Comparison of ENCODE assay signal across 26 mouse cellular contexts in genomic region chr4:137376778-137377177, GRCm38 (mm10). TPM values are rescaled to one million over a fixed set of nuclear protein-coding genes. Genes with fewer than 3 reads are reported as not detected.
A peak's percentile ranks its signal among the peaks of the same experiment; 100 is the strongest.
DNase-seq lines count a peak whose midpoint lies in the region; ATAC-seq and TF ChIP-seq lines count a peak whose summit lies in the region.
"Had no signal": no experiment of that assay in that cellular context is flagged by ENCODE, and none has a peak within 500 bp of the region (broad histone marks: within the 10 kb centered on the region; RNA-seq: fewer than 3 reads in every experiment).

No protein-coding gene starts in this region.

- TF ChIP-seq CTCF in gastrocnemius, adult 2 months (IDR thresholded peaks at IDR 0.05): peak; percentile 15; the same call in 1 of the 2 replicates
- TF ChIP-seq CTCF in liver, embryonic 14.5 days (IDR thresholded peaks at IDR 0.05; ENCODE audit: low read depth): peak; percentile 36

- H3K4me1 ChIP-seq in liver, embryonic 14.5 days (replicated peaks; ENCODE audit: control insufficient read depth in 2 of 2, insufficient read depth in 2 of 2, low read length in 1 of 2): peaks cover 6 to 15% of the 10 kb centered on the region in 2 experiments
- H3K4me1 ChIP-seq in liver, embryonic 12.5 days: peaks cover 49% of the 10 kb centered on the region
- H3K4me1 ChIP-seq: forebrain, embryonic 13.5 days; midbrain, embryonic 15.5 days had no signal

- TF ChIP-seq EP300 in liver, embryonic 14.5 days (IDR thresholded peaks at IDR 0.05; ENCODE audit: low read depth): no peak

- H3K4me3 ChIP-seq in gastrocnemius, adult 2 months: no peak overlapping the region
- H3K4me3 ChIP-seq in liver, embryonic 14.5 days (ENCODE audit: insufficient read depth in 1 of 2, low read depth in 2 of 2, low read length in 2 of 2): no peak overlapping the region
- H3K4me3 ChIP-seq in liver, embryonic 12.5 days: no peak overlapping the region
- no peak overlapping the region for H3K4me3 ChIP-seq in macrophage (ENCODE audit: inconsistent target)
- H3K4me3 ChIP-seq: forebrain, embryonic 13.5 days; heart, embryonic 12.5 days; intestine, embryonic 15.5 days; kidney, embryonic 15.5 days; midbrain, embryonic 15.5 days; neural tube, embryonic 15.5 days had no signal

- H3K79me2 ChIP-seq in macrophage (ENCODE audit: inconsistent target): peaks cover 37% of the 10 kb centered on the region; the same call in 1 of the 2 replicates

- no peak for ATAC-seq in liver, embryonic 14.5 days (ENCODE audit: insufficient read depth)
- no peak for ATAC-seq in liver, embryonic 12.5 days
- ATAC-seq: forebrain, embryonic 13.5 days; intestine, embryonic 15.5 days; midbrain, embryonic 15.5 days had no signal

- peak overlapping the region; percentile 92 for H3K27ac ChIP-seq in gastrocnemius, adult 2 months
- no peak overlapping the region for H3K27ac ChIP-seq in liver, embryonic 14.5 days
- H3K27ac ChIP-seq in liver, embryonic 12.5 days: no peak overlapping the region
- H3K27ac ChIP-seq in macrophage: peak overlapping the region; percentile 58
- H3K27ac ChIP-seq: forebrain, embryonic 13.5 days; hindbrain, embryonic 14.5 days; intestine, embryonic 15.5 days; kidney, embryonic 15.5 days; midbrain, embryonic 15.5 days; neural tube, embryonic 15.5 days had no signal

- no peaks in the 10 kb centered on the region for H3K9me3 ChIP-seq in liver, embryonic 14.5 days (ENCODE audit: control insufficient read depth, low read length)
- H3K9me3 ChIP-seq in liver, embryonic 12.5 days (replicated peaks): no peaks in the 10 kb centered on the region
- H3K9me3 ChIP-seq: forebrain, embryonic 13.5 days; heart, embryonic 12.5 days; intestine, embryonic 15.5 days; kidney, embryonic 15.5 days; midbrain, embryonic 15.5 days; neural tube, embryonic 15.5 days had no signal

- no peaks in the 10 kb centered on the region for H3K36me3 ChIP-seq in liver, embryonic 14.5 days (replicated peaks; ENCODE audit: control insufficient read depth, insufficient read depth, low read depth)
- H3K36me3 ChIP-seq in liver, embryonic 12.5 days: no peaks in the 10 kb centered on the region
- H3K36me3 ChIP-seq in macrophage (ENCODE audit: inconsistent target): no peaks in the 10 kb centered on the region
- H3K36me3 ChIP-seq: heart, embryonic 12.5 days; intestine, embryonic 15.5 days; kidney, embryonic 15.5 days; midbrain, embryonic 15.5 days; neural tube, embryonic 15.5 days had no signal

- no peak overlapping the region for H3K4me2 ChIP-seq in liver, embryonic 14.5 days (ENCODE audit: low read depth)
- H3K4me2 ChIP-seq in liver, embryonic 12.5 days: no peak overlapping the region
- H3K4me2 ChIP-seq: forebrain, embryonic 13.5 days; heart, embryonic 12.5 days; hindbrain, embryonic 14.5 days; intestine, embryonic 15.5 days; kidney, embryonic 15.5 days; midbrain, embryonic 15.5 days; neural tube, embryonic 15.5 days had no signal

- no peaks in the 10 kb centered on the region for H3K27me3 ChIP-seq in liver, embryonic 14.5 days (ENCODE audit: control insufficient read depth, insufficient read depth, low read length)
- H3K27me3 ChIP-seq in liver, embryonic 12.5 days (replicated peaks): no peaks in the 10 kb centered on the region
- H3K27me3 ChIP-seq: forebrain, embryonic 13.5 days; heart, embryonic 12.5 days; intestine, embryonic 15.5 days; kidney, embryonic 15.5 days; midbrain, embryonic 15.5 days; neural tube, embryonic 15.5 days had no signal

- 51% methylated on average over 2 of the region's 2 CpGs for WGBS in liver, embryonic 14.5 days (ENCODE audit: insufficient replicate concordance)
- 64% methylated on average over 2 of the region's 2 CpGs for WGBS in liver, embryonic 12.5 days (ENCODE audit: insufficient replicate concordance)
- WGBS in macrophage (ENCODE audit: missing documents): 50% methylated on average over 2 of the region's 2 CpGs

- no peak for DNase-seq in gastrocnemius, adult 2 months
- no peak for DNase-seq in gastrocnemius, postnatal 14 days
- DNase-seq in liver, embryonic 14.5 days (ENCODE audit: low read depth in 3 of 3, low spot score in 3 of 3): no peak
- peak; percentile 52 for DNase-seq in 416B (ENCODE audit: low read depth)
- no peak for DNase-seq in adrenal gland, postnatal 4 days (ENCODE audit: low spot score in 2 of 2)
- no peak for DNase-seq in left cerebral cortex, adult 8-10 months (ENCODE audit: low spot score in 2 of 2)
- DNase-seq: adrenal gland, postnatal 25 days; cerebellum, postnatal 36 days; gastrocnemius, postnatal 36 days; layer of hippocampus, postnatal 36 days; right cerebral cortex, postnatal 25 days; thymus, postnatal 36 days had no signal

- intact Hi-C loops in gastrocnemius, adult 2 months (cut with DNase I): no loop called here
- intact Hi-C loops in gastrocnemius, postnatal 14 days (cut with DNase I; ENCODE audit: low total_unique reads): no loop called here

- no peak overlapping the region for H3K9ac ChIP-seq in liver, embryonic 14.5 days (replicated peaks)
- H3K9ac ChIP-seq in liver, embryonic 12.5 days: no peak overlapping the region
- H3K9ac ChIP-seq: forebrain, embryonic 13.5 days; heart, embryonic 12.5 days; hindbrain, embryonic 14.5 days; intestine, embryonic 15.5 days; kidney, embryonic 15.5 days; midbrain, embryonic 15.5 days; neural tube, embryonic 15.5 days had no signal

RNA-seq across cellular contexts. Expression of gene Cdc42, which starts 19.3 kb away (rescaled TPM):
- 100 to 1,000 TPM; 169 to 187 TPM for total RNA-seq in gastrocnemius, adult 2 months (2021)
- 100 to 1,000 TPM; 200 to 210 TPM for total RNA-seq in gastrocnemius, postnatal 14 days (2021)
- 67.7 and 91.6 TPM in 2 replicates for polyA plus RNA-seq in liver, embryonic 14.5 days (2012; rRNA removed)
- polyA plus RNA-seq in liver, embryonic 14.5 days (2014; fragmentation: Nextera tagmentation; extraction: Ambion mirVana): 259 and 262 TPM in 2 replicates
- 316 and 324 TPM in 2 replicates for polyA plus RNA-seq in liver, embryonic 12.5 days (2016; fragmentation: Nextera tagmentation; extraction: Ambion mirVana)
- 100 to 1,000 TPM; 124 to 290 (median 239) TPM for total RNA-seq in macrophage (2018; cell fraction: chromatin; rRNA removed)
- total RNA-seq in macrophage (2018; cell fraction: cytosol; rRNA removed): 100 to 1,000 TPM; 731 to 913 (median 795) TPM
- 100 to 1,000 TPM; 294 to 817 (median 419) TPM for total RNA-seq in macrophage (2018; cell fraction: nucleus; rRNA removed)
- 706 to 958 TPM (median 881 TPM) in 3 replicates for polyA plus RNA-seq in macrophage (2018)
- total RNA-seq in adrenal gland, postnatal 4 days (2021): 100 to 1,000 TPM; 407 to 413 TPM
- 100 to 1,000 TPM; 310 to 362 (median 328) TPM for total RNA-seq in left cerebral cortex, adult 8-10 months (2022)

RNA-seq across cellular contexts. Expression of gene Cela3a, which starts 32.8 kb away (rescaled TPM):
- not detected for total RNA-seq in gastrocnemius, adult 2 months (2021)
- total RNA-seq in gastrocnemius, postnatal 14 days (2021): not detected
- polyA plus RNA-seq in liver, embryonic 14.5 days (2012; rRNA removed): not detected in 2 replicates
- not detected in 2 replicates for polyA plus RNA-seq in liver, embryonic 14.5 days (2014; fragmentation: Nextera tagmentation; extraction: Ambion mirVana)
- polyA plus RNA-seq in liver, embryonic 12.5 days (2016; fragmentation: Nextera tagmentation; extraction: Ambion mirVana): not detected in 2 replicates
- not detected for total RNA-seq in macrophage (2018; cell fraction: chromatin; rRNA removed)
- not detected for total RNA-seq in macrophage (2018; cell fraction: cytosol; rRNA removed)
- total RNA-seq in macrophage (2018; cell fraction: nucleus; rRNA removed): not detected
- polyA plus RNA-seq in macrophage (2018): not detected in 3 replicates
- total RNA-seq in adrenal gland, postnatal 4 days (2021): 1 to 10 TPM in 1 of 2 experiments, not detected in 1; 8.3 TPM
- total RNA-seq in left cerebral cortex, adult 8-10 months (2022): not detected
- total RNA-seq: adrenal gland, postnatal 25 days; gastrocnemius, postnatal 36 days; heart, postnatal 25 days; layer of hippocampus, adult 18-20 months; layer of hippocampus, postnatal 36 days; left cerebral cortex, postnatal 25 days; MEL had no signal
- polyA plus RNA-seq: forebrain, embryonic 13.5 days; heart, embryonic 12.5 days; hindbrain, embryonic 14.5 days; intestine, embryonic 15.5 days; kidney, embryonic 15.5 days; limb, embryonic 14.5 days; midbrain, embryonic 15.5 days; neural tube, embryonic 15.5 days had no signal

RNA-seq across cellular contexts. Expression of gene Cela3b, which starts 53.6 kb away (rescaled TPM):
- not detected for total RNA-seq in gastrocnemius, adult 2 months (2021)
- total RNA-seq in gastrocnemius, postnatal 14 days (2021): not detected
- 0.06 TPM in 2 replicates for polyA plus RNA-seq in liver, embryonic 14.5 days (2012; rRNA removed)
- polyA plus RNA-seq in liver, embryonic 14.5 days (2014; fragmentation: Nextera tagmentation; extraction: Ambion mirVana): not detected in 2 replicates
- not detected in 2 replicates for polyA plus RNA-seq in liver, embryonic 12.5 days (2016; fragmentation: Nextera tagmentation; extraction: Ambion mirVana)
- total RNA-seq in macrophage (2018; cell fraction: chromatin; rRNA removed): not detected
- not detected for total RNA-seq in macrophage (2018; cell fraction: cytosol; rRNA removed)
- not detected for total RNA-seq in macrophage (2018; cell fraction: nucleus; rRNA removed)
- not detected in 3 replicates for polyA plus RNA-seq in macrophage (2018)
- total RNA-seq in adrenal gland, postnatal 4 days (2021): 100 to 1,000 TPM in 1 of 2 experiments, not detected in 1; 918 TPM
- not detected for total RNA-seq in left cerebral cortex, adult 8-10 months (2022)
- total RNA-seq: adrenal gland, postnatal 25 days; gastrocnemius, postnatal 36 days; heart, postnatal 25 days; layer of hippocampus, adult 18-20 months; layer of hippocampus, postnatal 36 days; left cerebral cortex, postnatal 25 days; MEL had no signal
- polyA plus RNA-seq: forebrain, embryonic 13.5 days; heart, embryonic 12.5 days; hindbrain, embryonic 14.5 days; kidney, embryonic 15.5 days; midbrain, embryonic 15.5 days; neural tube, embryonic 15.5 days had no signal

Comparison
In these comparisons a context has a peak if more than half of its experiments do, and no peak if none do; other contexts are left out.
1. H3K27ac ChIP-seq: peak in gastrocnemius, adult 2 months (single experiment) and macrophage (single experiment); none in liver, embryonic 14.5 days (single experiment) and liver, embryonic 12.5 days (single experiment).